Mouse (Mus musculus) heart, adult 11 months (tissue): ENCODE measurements around the gene Myl7.

Experiments used
- DNase-seq: peaks from one replicate; pipeline ENCODE4 v3.0.0; 2022

Myl7 gene

DNA sequence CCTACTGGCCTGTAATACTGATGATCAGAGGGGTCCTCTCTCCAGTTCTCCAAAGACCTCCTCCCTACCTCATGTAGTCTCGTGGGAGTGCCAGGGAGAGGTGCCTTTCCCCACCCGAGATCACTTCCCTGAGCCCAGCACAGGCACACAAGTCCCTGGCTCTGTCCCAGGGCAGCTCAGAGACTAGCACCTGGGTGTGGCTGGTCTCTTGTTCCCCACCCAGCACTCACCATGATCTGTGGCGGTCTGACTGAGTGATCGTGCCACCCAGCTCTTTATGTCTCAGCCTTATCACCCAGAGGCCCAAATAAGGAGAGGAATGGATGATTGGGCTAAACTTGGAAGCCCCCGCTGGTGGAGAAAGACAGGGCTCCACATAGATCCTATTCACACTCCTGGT, at the start of gene Myl7:
Gene Myl7 (minus strand): TSS at position 252 of the 400 bp plus-strand sequence.
- DNase-seq = no peak

DNA sequence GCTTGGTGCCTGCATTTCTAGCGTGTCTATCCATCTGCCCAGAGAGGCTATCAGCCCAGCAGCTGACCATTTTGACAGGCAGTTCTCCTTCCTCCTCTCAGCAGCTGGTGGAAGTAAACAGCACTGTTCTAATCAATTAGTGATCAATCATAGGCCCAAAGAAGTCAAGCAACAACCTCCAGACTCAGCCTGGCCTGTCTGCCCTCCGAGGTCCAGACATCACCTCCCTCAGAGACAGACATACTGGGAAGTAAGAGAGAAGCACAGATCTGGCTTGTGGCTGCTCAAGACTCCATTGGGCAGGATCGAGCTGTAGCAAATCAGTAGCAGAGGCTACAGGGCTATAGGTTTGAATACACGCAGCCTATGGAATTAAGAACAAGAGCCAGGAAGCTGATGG, 49.2 kb upstream of the Myl7 start:
- peak; percentile 74 for DNase-seq

DNA sequence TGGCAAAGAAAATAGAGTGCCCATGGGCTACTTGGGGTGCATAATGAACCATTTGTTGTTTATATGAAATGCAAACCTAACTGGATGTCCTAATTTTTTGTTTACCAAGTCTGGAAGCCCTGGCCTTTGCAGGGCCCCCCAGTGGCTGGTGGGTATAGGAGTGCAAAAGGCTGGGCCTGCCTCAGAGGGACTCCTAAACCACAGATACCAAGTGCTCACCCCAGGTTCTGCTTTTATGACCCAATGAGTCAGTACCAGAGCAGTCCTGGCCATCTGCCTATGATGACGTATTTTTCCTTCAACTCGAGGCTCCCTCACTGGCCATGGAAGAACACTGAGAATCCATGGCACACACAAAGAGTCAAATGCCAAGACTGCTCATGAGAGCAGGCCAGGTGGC, 46.5 kb upstream of the Myl7 start:
- DNase-seq = peak; percentile 93

DNA sequence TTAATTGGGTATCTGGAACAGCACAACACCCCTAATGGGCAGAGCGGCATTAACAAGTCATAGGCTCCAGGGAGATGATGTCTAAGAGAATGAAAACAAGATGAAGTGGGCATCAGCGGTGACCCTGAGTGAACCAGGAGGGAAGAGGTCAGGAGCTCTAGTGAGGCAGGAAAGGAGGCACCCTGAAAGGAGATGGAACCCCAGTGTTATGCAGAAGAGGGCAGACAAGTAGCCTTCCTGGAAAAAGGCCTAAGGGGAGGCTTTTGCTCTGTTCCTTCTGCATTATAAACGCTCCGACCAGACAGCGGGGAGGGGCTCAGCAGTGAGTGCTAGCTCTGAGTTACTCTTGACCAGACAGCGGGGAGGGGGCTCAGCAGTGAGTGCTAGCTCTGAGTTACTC, 44.4 kb upstream of the Myl7 start:
- DNase-seq = peak; percentile 79

DNA sequence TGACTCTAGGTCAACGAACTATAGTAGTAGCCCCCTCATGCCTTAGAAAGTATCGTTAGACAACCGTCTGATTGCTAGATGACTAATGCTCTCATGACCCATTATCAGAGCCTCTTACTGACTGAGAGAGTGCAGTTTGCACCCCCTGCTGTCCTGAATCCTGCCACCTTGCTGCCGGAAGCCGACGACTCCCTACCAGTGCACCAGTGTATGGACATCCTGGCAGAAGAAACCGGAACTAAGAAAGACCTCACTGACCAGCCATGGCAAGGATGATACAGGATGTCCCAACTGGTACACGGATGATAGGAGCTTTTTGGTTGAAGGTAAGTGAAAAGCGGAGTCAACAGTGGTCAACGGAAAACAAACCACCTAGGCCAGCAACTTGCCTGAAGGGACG, 35.9 kb upstream of the Myl7 start:
- peak; percentile 56 for DNase-seq

DNA sequence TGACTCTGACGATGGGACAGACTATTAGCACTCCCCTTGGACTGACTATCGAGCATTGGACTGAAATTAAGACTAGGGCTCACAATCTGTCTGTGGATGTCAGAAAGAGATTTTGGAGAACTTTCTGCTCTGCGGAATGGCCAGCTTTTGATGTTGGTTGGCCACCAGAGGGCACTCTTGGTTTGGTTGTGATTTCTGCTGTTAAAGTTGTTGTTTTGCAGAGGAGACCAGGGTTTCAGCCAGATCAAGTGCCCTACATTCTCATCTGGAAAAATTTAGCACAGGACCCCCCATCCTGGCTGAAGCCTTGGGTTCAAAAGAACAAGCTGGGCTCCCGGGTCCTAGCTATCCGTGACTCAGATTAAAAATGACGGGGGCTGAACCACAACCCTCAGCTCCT, 33.4 kb upstream of the Myl7 start:
- DNase-seq = peak; percentile 55

DNA sequence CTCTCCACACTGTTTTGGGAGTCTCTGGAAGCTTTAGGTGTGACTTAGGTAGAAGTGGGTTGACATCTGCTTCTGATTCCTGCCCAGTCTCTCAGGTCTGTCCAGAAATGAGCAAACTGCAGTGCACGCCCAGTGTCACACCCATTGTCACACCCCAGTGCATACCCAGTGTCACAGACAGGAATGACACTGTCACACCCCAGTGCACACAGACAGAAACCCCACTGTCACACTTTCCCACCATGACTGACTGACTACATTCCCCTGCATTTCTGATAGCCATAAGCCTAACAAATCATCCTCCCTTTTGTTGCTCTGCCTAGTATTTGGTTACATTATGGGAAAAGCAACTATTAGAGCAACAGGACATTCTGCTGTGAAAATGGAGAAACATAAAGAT, 32.0 kb upstream of the Myl7 start:
- peak; percentile 25 for DNase-seq

DNA sequence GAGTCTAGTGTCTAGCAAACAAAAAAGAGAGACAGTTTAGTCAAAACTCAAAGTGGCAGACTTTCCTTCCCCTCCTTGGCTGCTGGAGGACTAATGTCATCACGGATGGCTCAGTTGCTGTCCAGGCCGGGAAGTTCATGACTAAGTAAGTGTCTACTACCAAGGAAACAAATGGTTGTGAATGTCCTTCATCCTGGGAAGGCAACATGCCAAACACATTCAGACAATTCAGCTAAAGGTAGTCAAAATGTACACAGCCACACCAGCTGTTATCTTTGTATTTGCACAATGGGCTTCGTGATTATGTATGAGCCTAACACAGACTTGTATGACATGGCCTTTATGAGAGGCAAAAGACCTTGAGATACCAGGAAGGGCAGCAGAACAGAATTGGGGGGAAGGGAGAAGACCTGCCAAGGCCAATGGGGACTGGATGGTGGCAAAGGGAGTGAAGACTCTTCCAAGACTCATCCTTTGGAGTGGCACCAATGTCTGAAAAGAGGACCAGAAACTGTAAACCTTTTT, 28.2 kb upstream of the Myl7 start:
- DNase-seq = peak; percentile 35

DNA sequence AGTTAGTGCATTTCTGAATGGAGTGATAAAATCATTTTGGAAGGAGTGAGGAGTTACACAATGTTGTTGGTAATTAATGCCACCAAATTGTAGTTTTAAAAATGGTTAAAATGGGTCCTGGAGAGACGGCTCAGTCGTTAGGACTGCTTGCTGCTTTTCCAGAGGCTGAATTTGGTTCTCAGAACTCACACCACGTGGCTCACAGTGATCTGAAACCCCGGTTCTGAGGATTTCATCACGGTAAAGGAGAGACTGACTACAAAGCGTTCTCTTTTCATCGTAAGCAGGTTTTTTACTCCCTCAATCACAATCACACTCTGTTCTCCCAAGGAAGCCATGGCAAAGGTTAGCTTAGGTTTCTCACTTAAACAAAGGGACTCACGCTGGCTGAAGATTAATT, 26.1 kb upstream of the Myl7 start:
- DNase-seq = peak; percentile 4

DNA sequence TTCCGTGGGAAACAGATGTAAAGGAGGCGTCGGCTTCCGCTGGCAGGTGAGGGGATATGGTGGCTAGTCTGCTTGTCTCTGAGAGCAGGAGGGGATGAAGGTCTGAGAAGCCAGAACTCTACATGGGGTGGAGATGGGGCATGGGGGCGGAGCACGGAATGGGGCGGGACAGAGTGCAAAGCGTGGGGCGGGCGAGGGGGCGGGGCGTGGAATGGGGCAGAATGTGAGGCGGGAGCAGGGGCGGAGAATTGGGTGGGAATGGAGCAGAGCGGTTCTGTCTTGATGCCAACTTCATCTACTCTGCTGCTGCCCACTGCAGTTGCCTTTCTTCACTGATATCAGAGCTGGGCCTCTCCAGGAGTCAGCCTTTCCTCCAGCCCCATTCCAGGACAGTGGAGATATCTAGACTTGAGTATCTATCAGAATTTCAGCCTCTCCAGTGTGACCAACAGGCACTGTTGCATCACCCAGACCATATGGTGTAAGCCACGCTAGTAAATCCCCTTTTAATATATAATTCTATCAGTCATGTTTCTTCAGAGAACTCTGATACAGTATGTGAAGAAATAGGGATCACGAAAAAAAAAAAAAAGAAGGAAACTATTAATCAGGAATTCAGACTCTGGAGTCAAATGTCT, 21.9 kb upstream of the Myl7 start:
- DNase-seq = peak; percentile 85

DNA sequence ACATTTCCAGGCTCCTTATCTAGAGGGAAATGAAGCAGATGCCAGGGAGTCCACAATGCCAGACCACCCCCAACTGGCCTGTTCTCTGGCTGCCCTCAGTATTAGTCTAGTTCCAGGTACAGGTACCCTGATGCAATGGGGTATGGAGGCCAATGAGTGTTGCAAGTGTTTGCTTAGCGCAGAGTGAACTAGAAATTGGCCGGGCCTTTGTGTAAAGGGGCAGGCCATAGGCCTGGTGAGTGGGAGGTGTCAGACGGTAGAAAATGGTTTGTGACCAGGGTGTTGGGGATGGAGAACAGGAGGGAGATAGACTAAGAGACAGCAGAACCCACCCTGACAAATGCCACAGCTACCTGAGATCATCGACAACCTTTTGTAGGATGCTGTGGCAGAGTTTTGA, 21.0 kb upstream of the Myl7 start:
- DNase-seq = peak; percentile 74

DNA sequence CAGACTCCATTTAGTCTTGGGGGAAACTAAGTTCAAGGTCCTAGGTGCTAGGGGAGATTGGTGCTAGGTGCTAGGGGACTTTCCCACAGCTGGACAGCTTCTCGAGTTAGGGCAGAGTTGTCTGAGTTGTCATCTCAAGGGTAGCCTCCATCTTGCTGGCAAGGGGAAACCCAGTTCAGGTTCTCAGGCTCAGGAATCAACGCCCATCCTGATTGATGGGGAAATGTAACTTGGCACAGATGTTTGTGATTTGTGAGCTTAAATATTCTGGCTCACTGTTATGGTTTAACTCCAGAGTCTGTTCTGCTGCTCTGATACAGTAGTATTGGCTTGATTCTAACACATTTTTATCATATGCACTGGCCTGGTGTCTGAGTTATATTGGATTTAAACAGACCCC, 19.5 kb upstream of the Myl7 start:
- DNase-seq = peak; percentile 74

DNA sequence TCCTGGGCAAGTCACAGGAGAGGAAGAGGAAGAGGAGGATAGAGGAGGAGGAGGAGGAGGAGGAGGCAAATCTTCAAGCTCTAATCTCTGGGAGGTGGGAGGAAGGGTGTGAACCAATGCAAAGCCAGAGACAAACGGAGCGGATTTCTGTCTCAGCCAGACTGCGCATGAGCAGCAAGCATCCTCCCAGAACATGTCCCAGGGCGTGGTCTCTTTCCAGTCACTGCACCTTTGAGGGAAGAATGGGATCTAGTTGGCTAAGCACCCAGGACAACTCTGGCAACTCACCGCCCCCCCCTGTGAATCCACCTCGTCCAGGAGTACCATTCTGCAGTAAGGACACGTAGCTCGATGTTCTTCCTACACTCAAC, 17.6 kb upstream of the Myl7 start:
- peak; percentile 94 for DNase-seq

DNA sequence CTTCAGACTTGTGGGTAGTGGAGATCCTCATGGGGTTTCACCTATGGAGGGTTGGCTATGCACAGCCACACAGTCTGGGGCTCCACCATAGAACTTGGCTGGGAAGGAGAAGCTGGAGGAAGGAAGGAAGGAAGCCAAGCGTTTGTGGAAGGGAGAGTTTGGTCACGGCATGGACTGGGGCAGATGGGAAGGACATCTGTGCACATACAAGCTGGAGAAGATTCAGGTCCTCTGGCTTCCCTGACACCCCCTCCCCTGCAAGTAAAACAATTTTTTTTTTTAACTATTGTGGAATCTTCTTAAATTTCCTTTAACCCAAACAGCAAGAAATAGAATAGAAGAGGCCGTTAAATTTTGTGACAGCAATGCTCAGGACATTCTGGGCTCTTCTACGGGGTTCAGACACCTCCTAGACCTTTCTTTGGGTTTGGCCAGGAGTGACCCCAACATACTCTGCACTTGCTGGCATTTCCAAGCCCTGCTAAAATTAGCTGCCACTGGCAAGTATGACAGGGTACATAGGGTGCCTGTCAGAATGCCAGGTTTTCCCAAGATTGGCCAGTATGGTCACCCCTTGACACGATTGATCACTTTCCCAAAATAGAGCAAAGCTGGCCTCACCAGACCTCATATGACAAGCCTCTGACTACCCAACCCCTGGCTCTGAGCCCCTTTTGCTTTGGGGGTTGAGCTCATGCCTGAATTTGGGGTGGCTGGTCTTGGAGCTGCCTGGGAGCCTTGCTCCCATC, 17.0 kb upstream of the Myl7 start:
- DNase-seq = peak; percentile 97

DNA sequence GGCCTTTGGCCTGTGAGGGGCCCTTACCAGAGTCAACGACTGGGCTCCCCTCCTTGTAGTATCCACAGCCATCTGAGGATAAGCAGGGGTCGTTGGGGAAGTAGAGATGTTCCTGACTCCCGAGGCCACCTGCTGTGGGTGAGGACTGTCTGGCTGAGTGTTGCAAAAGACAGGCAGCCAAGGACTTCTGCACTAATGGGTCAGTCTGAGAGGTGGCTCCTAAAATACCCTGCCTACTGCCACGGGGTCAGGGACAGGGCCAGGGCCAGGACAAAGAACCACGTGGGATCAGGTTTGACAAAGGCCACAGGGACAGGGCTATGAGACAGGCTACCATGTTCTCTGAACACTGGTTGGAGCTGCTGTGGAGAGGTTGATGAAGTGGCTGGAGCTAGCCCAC, 16.4 kb upstream of the Myl7 start:
- DNase-seq = peak; percentile 95

DNA sequence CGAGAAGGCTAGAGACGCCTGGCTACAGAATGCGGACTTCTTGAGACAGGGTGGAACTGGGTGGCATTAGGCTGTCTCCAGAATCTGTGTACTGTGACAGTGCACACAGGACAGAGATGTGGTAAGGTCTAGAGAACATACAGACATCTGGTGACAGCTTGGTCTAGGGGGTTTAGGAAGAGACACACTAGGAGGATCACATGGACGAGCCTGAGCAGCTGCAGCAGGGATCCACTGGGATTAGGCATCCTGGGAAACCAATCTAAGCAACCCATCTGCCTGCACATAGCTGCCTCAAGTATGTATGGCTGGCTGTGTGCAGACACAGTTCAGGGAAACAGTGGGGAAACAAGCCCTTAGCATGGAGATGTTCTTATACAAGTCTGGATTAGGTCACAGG, 15.4 kb upstream of the Myl7 start:
- peak; percentile 84 for DNase-seq

DNA sequence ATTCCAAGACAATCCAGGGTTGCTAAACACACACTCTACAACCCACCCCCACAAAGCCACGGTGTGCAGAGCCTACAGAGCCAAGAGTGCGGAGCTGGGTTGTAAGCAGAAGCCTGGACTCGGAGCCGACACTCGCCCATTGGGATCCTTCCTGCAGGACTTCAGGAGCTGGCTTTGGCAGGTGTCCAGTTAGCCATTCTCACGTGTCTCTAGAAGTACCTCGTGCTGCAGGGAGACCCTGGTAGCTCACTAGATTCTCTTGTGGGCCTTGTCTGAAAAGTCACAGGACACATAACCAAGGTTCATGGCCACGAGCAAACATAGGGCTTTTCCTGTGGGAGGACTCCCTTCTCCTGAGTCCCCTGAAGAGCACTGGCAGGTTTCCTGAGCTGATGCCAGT, 14.7 kb upstream of the Myl7 start:
- peak; percentile 91 for DNase-seq

DNA sequence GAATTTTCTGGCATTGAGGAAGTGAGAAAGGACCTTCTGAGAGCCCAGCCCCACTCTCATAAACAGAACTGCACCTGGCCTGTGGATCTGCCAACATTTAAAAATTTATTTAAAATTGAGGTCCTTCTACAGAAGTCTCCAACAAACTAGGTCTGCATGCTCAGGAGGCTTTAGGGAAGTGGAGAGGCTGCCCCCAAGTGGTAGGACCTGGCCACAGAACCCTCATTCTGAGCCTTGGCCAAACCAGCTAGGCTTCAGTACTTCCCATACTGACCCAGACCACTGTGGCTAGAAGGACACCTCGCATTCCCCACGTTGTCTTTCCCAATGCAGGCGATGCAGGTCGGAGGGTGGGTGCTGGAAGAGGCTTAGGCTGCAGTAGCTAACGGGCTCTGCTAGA, 14.1 kb upstream of the Myl7 start:
- peak; percentile 93 for DNase-seq

DNA sequence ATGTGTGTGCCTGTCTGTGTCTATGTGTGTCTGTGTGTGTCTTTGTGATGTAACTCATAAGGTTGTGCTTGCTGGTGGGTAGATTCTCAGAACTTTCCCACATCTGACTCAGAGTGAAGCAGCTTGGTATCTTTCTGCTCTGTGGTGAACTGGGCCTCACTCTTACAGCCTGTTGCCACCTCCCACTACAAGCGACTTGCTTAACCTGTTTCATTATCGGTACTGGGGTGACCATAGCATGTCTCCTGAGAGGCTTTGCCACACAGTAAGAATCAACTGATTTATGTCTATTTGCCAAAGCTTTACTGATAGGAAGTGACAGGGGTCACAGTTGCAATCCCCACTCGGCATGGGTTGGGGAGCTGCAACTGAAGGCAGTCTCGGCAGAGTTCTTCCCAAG, 10.1 kb upstream of the Myl7 start:
- DNase-seq = no peak

DNA sequence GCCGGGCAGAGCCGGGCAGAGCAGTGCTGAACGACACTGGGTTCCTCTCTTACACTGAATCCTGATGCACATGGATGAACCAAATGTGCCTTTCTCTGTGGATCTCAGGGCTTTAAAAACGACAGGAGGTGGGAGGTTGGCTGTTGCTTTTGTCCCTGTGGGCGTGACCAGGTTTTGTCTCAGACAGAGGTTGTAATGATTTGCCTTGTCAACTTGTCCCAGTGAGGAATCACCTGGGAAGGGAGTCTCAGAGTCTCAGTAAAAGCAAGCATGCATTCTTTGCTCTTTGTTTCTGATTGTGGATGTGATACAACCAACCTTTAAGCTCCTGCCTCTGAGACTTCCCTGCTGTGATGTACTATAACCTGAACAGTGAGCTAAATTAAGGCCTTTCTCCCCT, 8.5 kb upstream of the Myl7 start:
- DNase-seq = peak; percentile 70

DNA sequence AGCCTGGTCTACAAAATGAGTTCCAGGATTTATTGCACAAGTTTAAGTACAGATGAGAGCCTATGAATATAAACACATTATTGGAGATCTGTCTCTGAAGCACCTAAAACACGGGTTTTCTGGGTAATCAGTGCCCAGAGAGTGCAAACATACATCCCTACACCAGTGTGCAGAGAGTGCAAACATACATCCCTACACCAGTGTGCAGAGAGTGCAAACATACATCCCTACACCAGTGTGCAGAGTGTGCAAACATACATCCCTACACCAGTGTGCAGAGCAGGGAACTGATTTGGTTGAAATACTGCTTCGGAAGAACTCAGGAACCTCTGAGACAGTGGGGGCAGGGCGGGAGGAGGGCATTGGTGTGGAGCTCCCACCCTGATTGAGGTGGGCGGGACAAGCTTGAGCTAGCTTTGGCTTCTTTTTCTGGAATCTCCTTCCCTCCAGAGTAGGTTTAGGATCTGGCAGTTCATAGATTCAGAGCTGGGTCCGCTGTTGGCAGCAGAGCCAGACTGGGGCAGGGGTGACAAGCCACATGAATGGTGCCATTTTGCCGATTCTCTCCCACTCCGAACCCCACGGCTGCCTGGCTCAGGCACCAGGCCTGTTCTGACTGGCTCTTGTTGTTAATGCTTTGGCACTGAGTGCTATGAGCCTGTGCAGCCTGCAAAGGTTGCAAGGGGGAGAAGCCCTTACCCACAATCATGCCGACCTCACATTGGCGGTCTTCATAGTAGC, 7.4 kb upstream of the Myl7 start:
- peak; percentile 90 for DNase-seq

DNA sequence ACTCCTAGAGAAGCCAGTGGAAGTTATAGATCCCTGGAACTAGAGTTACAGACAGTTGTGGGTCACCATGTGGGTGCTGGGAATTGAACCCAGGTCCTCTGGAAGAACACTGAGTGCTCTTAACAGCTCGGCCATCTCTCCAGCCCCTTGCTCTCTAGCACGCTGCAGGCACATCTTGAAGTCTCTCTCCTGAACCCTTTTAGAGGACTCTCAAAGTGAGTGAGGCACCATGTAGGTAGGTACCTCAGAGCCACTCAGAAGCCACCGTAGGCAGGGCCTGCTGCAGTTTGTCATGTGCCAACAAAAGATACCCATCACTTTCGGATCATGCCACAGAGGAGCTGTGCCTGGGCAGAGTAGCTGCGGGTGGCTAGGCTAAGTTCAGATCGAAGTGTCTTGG, 6.3 kb upstream of the Myl7 start:
- peak; percentile 78 for DNase-seq

DNA sequence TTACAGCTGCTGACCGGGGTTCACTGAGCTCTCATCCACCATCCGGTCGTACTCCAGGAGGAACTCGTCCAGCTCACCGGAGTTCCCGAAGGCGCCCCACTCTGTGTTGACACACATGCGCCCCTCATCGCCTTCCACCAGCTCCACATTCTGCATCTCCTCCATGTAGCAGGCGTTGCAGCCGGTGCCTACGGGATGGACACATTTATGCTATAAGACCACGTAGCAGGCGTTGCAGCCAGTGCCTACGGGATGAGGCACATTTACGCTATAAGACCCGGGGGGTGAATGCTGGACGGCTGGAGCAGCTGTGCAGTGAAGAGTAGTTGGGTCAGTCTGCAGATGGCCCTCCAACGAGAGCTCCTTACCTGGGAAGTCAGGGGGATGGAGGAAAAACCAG, 5.8 kb upstream of the Myl7 start:
- DNase-seq = no peak

DNA sequence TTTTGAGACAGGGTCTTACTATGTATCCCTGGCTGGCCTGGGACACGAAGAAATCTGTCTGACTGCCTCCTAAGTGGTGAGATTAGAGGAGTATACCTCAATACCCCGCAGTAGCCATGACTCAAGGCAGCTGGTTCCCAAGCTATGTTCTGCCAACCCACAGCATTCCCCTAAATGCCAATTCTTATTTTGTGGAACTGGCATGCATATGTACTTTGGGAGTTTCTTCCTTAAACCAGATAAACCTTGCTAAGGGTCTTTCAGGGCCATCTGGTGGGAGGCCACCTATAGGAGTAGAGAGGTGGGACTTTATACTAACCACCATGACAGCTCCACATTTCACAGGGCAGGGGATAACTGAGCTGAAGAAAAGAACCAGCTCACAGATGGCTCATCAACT, 5.3 kb upstream of the Myl7 start:
- DNase-seq = no peak
